In the genomic region with DNA sequence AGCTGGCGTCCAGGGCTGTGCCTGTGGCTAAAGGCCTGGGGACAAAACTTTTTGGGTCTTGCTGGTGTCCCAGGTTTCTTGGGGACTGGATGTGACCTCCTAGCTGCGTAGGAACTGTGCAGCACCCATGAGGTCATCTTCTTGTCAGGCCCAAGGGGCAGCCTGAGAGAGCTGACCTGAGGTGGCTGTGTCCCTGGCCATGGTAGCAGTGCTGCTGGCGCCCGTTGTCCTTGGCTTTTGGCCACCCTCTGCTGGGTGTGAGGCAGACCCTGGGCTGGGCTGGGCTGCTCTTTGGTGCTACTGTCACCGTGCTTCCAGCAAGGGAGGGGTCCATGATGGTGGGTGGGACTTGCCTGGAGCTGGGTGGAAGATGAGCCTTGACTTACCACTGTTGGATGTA, we compare ENCODE assay signal across 11 mouse cellular contexts.
"Had no signal": no experiment of that assay in that cellular context is flagged by ENCODE, and none has a peak within 500 bp of the region (broad histone marks: within the 10 kb centered on the region; RNA-seq: fewer than 3 reads in every experiment).

No protein-coding gene starts in this region.

- DNase-seq: kidney, postnatal 14 days; kidney, postnatal 4 days; left cerebral cortex, postnatal 4 days; liver, postnatal 0 days; lung, embryonic 14.5 days; right cerebral cortex, adult 18-20 months; right cerebral cortex, postnatal 14 days; right cerebral cortex, postnatal 4 days; thymus, adult 2 months; thymus, postnatal 14 days; thymus, postnatal 4 days had no signal
